Mouse (Mus musculus): ENCODE data around the gene Ppp1r12b.

- TF ChIP-seq CTCF (IDR thresholded peaks at IDR 0.05; ENCODE audit: extremely low read depth, insufficient read length, insufficient replicate concordance, low read depth, low read length), result no peak
- TF ChIP-seq POLR2A (IDR thresholded peaks at IDR 0.05; ENCODE audit: low read depth, low read length), result no peak
These were observed 60.9 kb downstream of the Ppp1r12b start for GRCm38 (mm10) chr1:134894803-134895202.
